Mouse (Mus musculus) MEL (cell line): Measurements from ENCODE around the gene Slc18a2.

Experiments used
- CHD1 ChIP-seq: IDR thresholded peaks from 2 replicates; pipeline ENCODE4 v1.6.1; 2012; ENCODE audit warnings: low read depth, mild to moderate bottlenecking, inconsistent platforms, low read length, improper control_type of control experiment
- CTCF ChIP-seq, 3 experiments: IDR thresholded peaks in 2 of 3; conservative IDR thresholded peaks in 1 of 3; 2 replicates each; pipeline ENCODE4 v1.5.1; 2011 to 2012; ENCODE audit warnings: low read length in 3 of 3, low read depth in 2 of 3, mild to moderate bottlenecking in 2 of 3, improper control_type of control experiment in 1 of 3, inconsistent platforms in 1 of 3, mixed read lengths in 1 of 3, moderate library complexity in 1 of 3; ENCODE audit not compliant: control insufficient read depth in 1 of 3, insufficient read depth in 1 of 3, poor library complexity in 1 of 3, severe bottlenecking in 1 of 3
- EP300 ChIP-seq, 2 experiments: IDR thresholded peaks; 2 replicates each; pipeline ENCODE4 v1.6.1; 2011; ENCODE audit warnings: improper control_type of control experiment in 2 of 2, low read length in 2 of 2, low read depth in 1 of 2, mild to moderate bottlenecking in 1 of 2
- GATA1 ChIP-seq: IDR thresholded peaks from 2 replicates; pipeline ENCODE4 v1.6.1; 2011; ENCODE audit warnings: low read depth, low read length, improper control_type of control experiment
- KAT2A ChIP-seq: conservative IDR thresholded peaks from 2 replicates; pipeline ENCODE4 v1.6.1; 2012; ENCODE audit warnings: low read depth, low read length, improper control_type of control experiment, inconsistent platforms
- MEF2A ChIP-seq: IDR thresholded peaks from 2 replicates; pipeline ENCODE4 v1.6.1; 2014; ENCODE audit warnings: low read depth, mild to moderate bottlenecking, inconsistent platforms, low read length, improper control_type of control experiment; ENCODE audit not compliant: poor library complexity, insufficient replicate concordance, severe bottlenecking; ENCODE audit errors: extremely low read depth
- MXI1 ChIP-seq: IDR thresholded peaks from 2 replicates; pipeline ENCODE4 v1.6.1; 2011; ENCODE audit warnings: mild to moderate bottlenecking, low read depth, low read length, improper control_type of control experiment
- MYC ChIP-seq: IDR thresholded peaks from 2 replicates; pipeline ENCODE4 v1.6.1; 2011; ENCODE audit warnings: low read depth, mild to moderate bottlenecking, low read length, improper control_type of control experiment, moderate library complexity
- NELFE ChIP-seq: IDR thresholded peaks from 2 replicates; pipeline ENCODE4 v1.6.1; 2011; ENCODE audit warnings: low read depth, low read length, improper control_type of control experiment
- POLR2A ChIP-seq, 2 experiments: IDR thresholded peaks; 2 replicates each; pipeline ENCODE4 v1.6.1; 2011 to 2012; ENCODE audit warnings: low read length in 2 of 2, mild to moderate bottlenecking in 2 of 2, control low read depth in 1 of 2, improper control_type of control experiment in 1 of 2, low read depth in 1 of 2, moderate library complexity in 1 of 2; ENCODE audit not compliant: control insufficient read depth in 1 of 2, insufficient read depth in 1 of 2, poor library complexity in 1 of 2
- SIN3A ChIP-seq: IDR thresholded peaks from 2 replicates; pipeline ENCODE4 v1.6.1; 2012; ENCODE audit warnings: low read length, improper control_type of control experiment, inconsistent platforms
- UBTF ChIP-seq: IDR thresholded peaks from 2 replicates; pipeline ENCODE4 v1.6.1; 2012; ENCODE audit warnings: low read depth, mild to moderate bottlenecking, inconsistent platforms, low read length, improper control_type of control experiment, moderate library complexity, borderline replicate concordance; ENCODE audit not compliant: insufficient read depth
- USF2 ChIP-seq, 2 experiments: IDR thresholded peaks; 2 replicates each; pipeline ENCODE4 v1.6.1; 2011 to 2012; ENCODE audit warnings: improper control_type of control experiment in 2 of 2, low read length in 2 of 2, borderline replicate concordance in 1 of 2, inconsistent platforms in 1 of 2, low read depth in 1 of 2, mild to moderate bottlenecking in 1 of 2; ENCODE audit not compliant: insufficient read depth in 1 of 2

GRCm38 (mm10) chr19:59252651-59253050 lies 8.0 kb upstream of the Slc18a2 start:
- TF ChIP-seq SIN3A (no peak), NELFE (no peak), POLR2A (IDR thresholded peaks at IDR 0.05; ENCODE audit: control insufficient read depth in 1 of 2, insufficient read depth in 1 of 2, low read depth in 1 of 2, low read length in 2 of 2, poor library complexity in 1 of 2) (no peak), MEF2A (no peak), MXI1 (no peak), CHD1 (no peak), CTCF (IDR thresholded peaks at IDR 0.05 in 2 of 3, conservative IDR thresholded peaks at IDR 0.05 in 1 of 3; ENCODE audit: control insufficient read depth in 1 of 3, insufficient read depth in 1 of 3, low read depth in 2 of 3, low read length in 3 of 3, poor library complexity in 1 of 3, severe bottlenecking in 1 of 3) (no peak), MYC (no peak), KAT2A (no peak), UBTF (no peak), GATA1 (no peak), USF2 (IDR thresholded peaks at IDR 0.05; ENCODE audit: borderline replicate concordance in 1 of 2, insufficient read depth in 1 of 2, low read depth in 1 of 2, low read length in 2 of 2) (no peak), EP300 (IDR thresholded peaks at IDR 0.05; ENCODE audit: low read depth in 1 of 2, low read length in 2 of 2) (no peak)
